Mouse (Mus musculus) kidney, adult 2 months (tissue): ENCODE results near the gene Ugt1a9. TPM values are rescaled to one million over a fixed set of nuclear protein-coding genes. Genes with fewer than 3 reads are reported as not detected.
"Not testable (repeated sequence)": the region's sequence is repeated elsewhere in the genome, so short reads cannot be mapped to it uniquely, and the experiment has no call there.

Experiments used
- DNase-seq: peaks from one replicate; pipeline ENCODE4 v3.0.0; 2021
- H3K27ac ChIP-seq: fragments of 200-500 bp; 2 replicates; pipeline ENCODE4 v1.5.1; 2012; ENCODE audit warnings: low read depth, low read length, control low read depth, inconsistent platforms; ENCODE audit not compliant: insufficient read depth
- H3K27me3 ChIP-seq: fragments of 200-500 bp; replicated peaks from 2 replicates; pipeline ENCODE4 v1.6.1; 2012; ENCODE audit warnings: mild to moderate bottlenecking, moderate library complexity, low read length, inconsistent platforms; ENCODE audit not compliant: control insufficient read depth, insufficient read depth
- H3K36me3 ChIP-seq: fragments of 200-500 bp; 2 replicates; pipeline ENCODE4 v1.6.1; 2012; ENCODE audit warnings: mild to moderate bottlenecking, moderate library complexity, low read length, inconsistent platforms; ENCODE audit not compliant: control insufficient read depth, insufficient read depth
- H3K4me1 ChIP-seq: fragments of 200-500 bp; 2 replicates; pipeline ENCODE4 v1.6.1; 2011; ENCODE audit warnings: low read length; ENCODE audit not compliant: control insufficient read depth, insufficient read depth
- H3K4me3 ChIP-seq: fragments of 200-500 bp; 2 replicates; pipeline ENCODE4 v1.5.1; 2011; ENCODE audit warnings: mild to moderate bottlenecking, low read depth, low read length, control low read depth; ENCODE audit not compliant: insufficient read depth
- CTCF ChIP-seq: fragments of 200-500 bp; conservative IDR thresholded peaks from 2 replicates; pipeline ENCODE4 v1.5.1; 2011; ENCODE audit warnings: low read depth, mild to moderate bottlenecking, control low read depth, low read length, moderate library complexity, mixed read lengths; ENCODE audit not compliant: insufficient read depth, insufficient read length
- POLR2A ChIP-seq: fragments of 200-500 bp; IDR thresholded peaks from one replicate; pipeline ENCODE4 v1.6.1; 2011; ENCODE audit warnings: low read depth, low read length, control low read depth
- WGBS: fragments of 180-500 bp; shearing (Covaris S2); methylation state at CpG from one replicate; pipeline ENCODE4 v1.1.7; 2018; 5-methylcytosine and 5-hydroxymethylcytosine counted together
- polyA plus RNA-seq: library from polyadenylated mRNA; depleted of rRNA; stranded (reverse); fragments of >200 nt; gene quantifications from 2 replicates; pipeline ENCODE4 v1.2.3, GENCODE M21; 2012

Gene Ugt1a9
- polyA plus RNA-seq, 1 experiment = 5.1 TPM

DNA sequence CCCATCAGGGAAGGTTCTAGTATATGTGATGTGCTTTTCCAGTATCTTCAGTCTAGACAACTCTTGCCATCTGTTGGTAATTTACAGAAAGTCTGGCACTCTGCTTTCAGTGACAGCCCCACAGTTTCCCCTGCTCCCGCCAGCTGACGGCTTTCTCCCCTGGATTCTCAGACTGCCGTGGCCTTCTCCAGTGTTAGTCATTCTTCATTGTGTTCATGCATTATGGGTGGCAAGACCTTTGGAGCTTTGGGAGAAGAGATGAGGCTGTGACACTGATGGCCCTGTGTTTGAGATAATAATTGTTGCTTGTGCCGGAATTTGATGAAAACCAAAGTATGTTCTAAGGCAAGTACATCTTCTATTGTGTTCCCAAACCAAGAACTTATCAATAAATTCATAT lies 148.0 kb downstream of the Ugt1a9 start:
- H3K4me3 ChIP-seq = no peak overlapping the region
- 50% methylated on average over 4 of the region's 4 CpGs for WGBS

DNA sequence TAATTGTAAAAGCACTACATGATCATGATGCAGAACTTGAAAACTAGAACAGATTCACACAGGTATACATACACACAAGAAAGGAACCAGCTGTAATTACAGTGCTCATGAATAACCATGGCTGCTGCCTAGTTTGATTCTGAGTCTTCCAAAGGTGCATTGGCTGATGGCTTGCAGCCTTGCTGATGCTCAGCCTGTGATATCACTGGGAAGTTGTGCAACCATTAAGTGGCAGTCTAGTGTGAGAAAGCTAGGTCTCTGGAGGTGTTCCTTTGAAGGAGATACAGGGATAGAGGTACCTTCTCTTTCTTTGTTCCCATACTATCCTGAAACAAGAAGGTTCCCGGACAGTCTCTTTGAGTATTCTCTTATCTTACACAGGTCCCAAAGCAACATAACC lies 148.5 kb downstream of the Ugt1a9 start:
- no peaks in the 10 kb centered on the region for H3K27me3 ChIP-seq
- no peaks in the 10 kb centered on the region for H3K36me3 ChIP-seq
- H3K4me3 ChIP-seq = no peak overlapping the region
- 13% methylated on average over 1 of the region's 1 CpGs for WGBS
- H3K4me1 ChIP-seq = no peaks in the 10 kb centered on the region
- H3K27ac ChIP-seq = no peak overlapping the region
- TF ChIP-seq CTCF (no peak), POLR2A (no peak)
- peak; percentile 16 for DNase-seq

More for the DNA sequence above, 148.0 kb downstream of the Ugt1a9 start:
- no peak for DNase-seq
- no peak for TF ChIP-seq POLR2A
- no peak for TF ChIP-seq CTCF
- H3K27me3 ChIP-seq = no peaks in the 10 kb centered on the region
- H3K4me1 ChIP-seq = no peaks in the 10 kb centered on the region
- no peak overlapping the region for H3K27ac ChIP-seq
- no peaks in the 10 kb centered on the region for H3K36me3 ChIP-seq

DNA sequence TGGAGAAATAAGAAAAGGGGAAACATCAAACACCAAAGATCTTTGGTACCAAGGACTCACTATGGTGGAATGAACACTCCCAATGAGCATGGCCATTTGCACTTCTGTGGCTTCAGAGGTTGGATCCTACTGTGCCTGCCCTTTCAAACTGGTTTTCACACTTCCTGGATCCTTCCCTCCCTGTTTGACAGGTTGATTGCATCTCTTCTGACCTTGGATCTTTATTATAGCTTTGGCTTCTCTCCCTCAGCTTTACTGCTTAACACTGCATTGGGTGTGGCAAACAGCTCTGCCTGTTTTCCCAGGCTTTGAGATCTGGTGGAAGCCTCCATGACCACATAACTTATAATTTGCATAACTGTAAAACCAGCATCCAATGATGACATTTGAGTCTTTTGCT lies 149.7 kb downstream of the Ugt1a9 start:
- no peaks in the 10 kb centered on the region for H3K27me3 ChIP-seq
- H3K4me3 ChIP-seq = no peak overlapping the region
- DNase-seq = no peak
- H3K36me3 ChIP-seq = no peaks in the 10 kb centered on the region
- H3K4me1 ChIP-seq = no peaks in the 10 kb centered on the region
- no peak overlapping the region for H3K27ac ChIP-seq
- no peak for TF ChIP-seq CTCF
- no peak for TF ChIP-seq POLR2A

DNA sequence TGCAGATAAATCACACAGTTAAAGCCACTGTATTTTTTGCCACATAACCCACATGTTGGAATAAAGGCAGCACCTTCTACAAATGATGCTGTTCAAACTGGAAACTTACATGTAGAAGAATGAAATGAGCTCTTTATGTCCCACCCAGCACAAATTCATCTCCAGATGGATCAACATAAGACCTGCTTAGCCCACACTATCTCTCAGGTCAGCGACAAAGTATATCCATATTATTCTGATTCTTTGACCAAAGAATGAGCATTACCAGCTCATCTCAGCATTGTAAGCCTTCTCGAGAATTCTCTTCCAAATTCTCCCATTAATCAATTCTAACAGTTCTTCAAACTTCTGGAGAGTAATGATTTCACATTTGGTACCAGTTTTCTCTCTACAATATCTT lies 151.6 kb downstream of the Ugt1a9 start:
- Histone ChIP-seq H3K36me3 (no peaks in the 10 kb centered on the region), H3K4me1 (no peaks in the 10 kb centered on the region), H3K27me3 (no peaks in the 10 kb centered on the region), H3K27ac (no peak overlapping the region), H3K4me3 (no peak overlapping the region)
- DNase-seq = no peak
- WGBS = 48% methylated on average over 2 of the region's 2 CpGs
- TF ChIP-seq POLR2A = no peak
- no peak for TF ChIP-seq CTCF

DNA sequence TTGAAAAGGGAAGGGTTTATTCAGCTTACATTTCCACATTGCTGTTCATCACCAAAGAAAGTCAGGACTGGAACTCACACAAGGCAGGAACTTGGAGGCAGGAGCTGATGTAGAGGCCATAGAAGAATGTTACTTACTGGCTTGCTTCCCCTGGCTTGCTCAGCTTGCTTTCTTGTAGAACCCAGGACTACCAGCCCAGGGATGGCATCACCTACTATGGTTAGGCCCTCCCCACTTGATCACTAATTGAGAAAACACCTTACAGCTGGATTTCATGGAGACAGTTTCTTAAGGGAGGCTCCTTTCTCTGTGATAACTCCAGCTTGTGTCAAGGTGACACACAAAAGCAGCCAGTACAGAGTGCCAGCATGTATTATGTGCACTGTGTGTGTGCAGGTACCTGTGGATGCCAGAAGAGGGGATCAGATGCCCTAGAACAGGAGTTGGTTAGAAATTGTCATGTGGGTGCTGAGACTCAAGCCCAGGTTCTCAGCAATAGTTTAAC lies 152.5 kb downstream of the Ugt1a9 start:
- H3K4me3 ChIP-seq, H3K4me1 ChIP-seq, H3K27ac ChIP-seq, H3K27me3 ChIP-seq, H3K36me3 ChIP-seq, DNase-seq: not testable (repeated sequence)

DNA sequence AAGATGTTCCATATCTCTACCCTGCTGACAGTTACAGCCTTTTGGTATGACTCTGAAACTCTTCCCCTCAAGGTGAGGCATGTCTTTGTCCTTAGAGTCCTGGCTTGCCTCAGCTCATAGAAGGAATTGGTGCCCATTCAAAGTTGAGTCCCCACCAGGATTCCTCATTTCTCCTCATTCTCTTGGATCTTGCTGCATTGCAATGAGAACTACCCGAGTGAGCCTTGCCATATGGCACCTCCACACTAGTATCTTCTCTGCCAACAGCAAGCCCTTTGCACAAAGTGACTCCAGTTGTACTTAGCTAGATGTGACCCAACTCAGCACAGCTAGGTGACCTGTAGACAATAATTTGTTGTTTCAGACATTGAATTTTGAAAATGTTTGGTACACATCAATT lies 153.0 kb downstream of the Ugt1a9 start:
- WGBS = 54% methylated on average over 1 of the region's 1 CpGs
- H3K4me3 ChIP-seq = no peak overlapping the region
- DNase-seq = no peak
- TF ChIP-seq CTCF (no peak), POLR2A (no peak)
- H3K27ac ChIP-seq = no peak overlapping the region
- no peaks in the 10 kb centered on the region for H3K36me3 ChIP-seq
- no peaks in the 10 kb centered on the region for H3K27me3 ChIP-seq
- no peaks in the 10 kb centered on the region for H3K4me1 ChIP-seq

DNA sequence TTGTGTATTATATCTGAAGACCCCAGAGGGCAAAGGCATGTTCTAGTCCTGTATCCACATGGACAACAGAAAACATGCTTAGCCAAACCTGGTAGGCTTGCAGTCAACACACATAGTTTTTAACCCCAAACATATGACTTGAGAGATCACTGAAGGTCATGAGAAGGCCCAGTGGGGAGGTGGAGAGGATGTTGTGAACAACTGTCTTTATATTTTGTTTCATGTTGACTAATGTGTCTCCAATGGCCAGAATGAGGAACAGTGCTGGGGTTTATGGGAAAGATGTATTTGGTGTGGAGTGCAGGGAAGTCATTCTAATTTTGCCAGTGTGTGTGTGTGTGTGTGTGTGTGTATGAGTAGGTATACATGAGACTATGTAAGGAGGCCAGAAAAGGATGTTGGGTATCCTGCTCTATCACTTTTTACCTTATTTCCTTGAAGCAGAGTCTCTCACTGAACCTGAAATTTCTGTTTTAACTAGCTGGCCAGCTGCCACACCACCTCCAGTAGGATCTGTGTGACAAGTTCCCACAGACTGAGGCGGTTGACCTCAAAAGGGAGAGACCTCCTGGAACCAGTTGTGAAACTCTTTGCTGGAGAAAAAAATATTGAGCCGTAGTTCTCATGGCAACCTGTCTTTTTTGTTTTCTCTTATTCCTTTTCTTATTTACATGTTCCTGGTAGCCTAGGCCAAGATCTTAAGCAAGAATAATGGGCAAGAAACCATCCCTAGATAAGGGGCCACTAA lies 153.6 kb downstream of the Ugt1a9 start:
- DNase-seq = peak; percentile 75
- no peak for TF ChIP-seq CTCF
- TF ChIP-seq POLR2A = no peak
- no peaks in the 10 kb centered on the region for H3K4me1 ChIP-seq
- no peak overlapping the region for H3K4me3 ChIP-seq
- no peak overlapping the region for H3K27ac ChIP-seq
- 61% methylated on average over 2 of the region's 2 CpGs for WGBS
- H3K27me3 ChIP-seq = no peaks in the 10 kb centered on the region
- H3K36me3 ChIP-seq = no peaks in the 10 kb centered on the region

DNA sequence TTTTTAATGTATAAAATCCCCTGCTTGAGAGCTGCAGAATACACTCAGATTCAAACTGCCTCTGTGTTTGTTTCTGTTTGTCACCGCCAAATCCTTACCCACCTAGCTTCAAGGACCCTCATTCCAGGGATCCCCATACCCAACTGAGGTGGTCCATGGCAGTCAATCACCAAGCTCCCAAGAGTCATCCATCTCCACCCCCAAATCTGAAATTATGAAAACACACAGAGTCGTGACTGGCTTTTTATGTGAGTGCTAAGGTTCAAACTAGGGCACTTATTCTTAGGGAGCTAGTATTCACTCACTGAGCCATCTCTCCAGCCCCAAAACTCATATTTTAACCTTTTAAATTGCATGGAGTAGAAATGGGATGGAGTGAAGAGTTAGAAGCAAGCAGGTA lies 154.7 kb downstream of the Ugt1a9 start:
- H3K36me3 ChIP-seq, H3K4me3 ChIP-seq, DNase-seq, H3K27me3 ChIP-seq, H3K27ac ChIP-seq, H3K4me1 ChIP-seq: not testable (repeated sequence)
- 42% methylated on average over 2 of the region's 2 CpGs for WGBS
